Mouse (Mus musculus) embryonic facial prominence, embryonic 10.5 days (tissue): Measurements from ENCODE around the gene Fam214a. TPM values are rescaled to one million over a fixed set of nuclear protein-coding genes. Genes with fewer than 3 reads are reported as not detected.
"Not testable (repeated sequence)": the region's sequence is repeated elsewhere in the genome, so short reads cannot be mapped to it uniquely, and the experiment has no call there.

Experiments
- DNase-seq: peaks from one replicate; pipeline ENCODE4 v3.0.0-alpha.2; 2017; ENCODE audit warnings: low spot score
- H3K27ac ChIP-seq: fragments of 300-500 bp; sonication (generic); replicated peaks from 2 replicates; pipeline ENCODE4 v1.5.1; 2016; ENCODE audit warnings: mild to moderate bottlenecking
- H3K27me3 ChIP-seq: fragments of 300-500 bp; sonication (generic); replicated peaks from 2 replicates; pipeline ENCODE4 v1.6.1; 2016; ENCODE audit warnings: low read depth, mild to moderate bottlenecking; ENCODE audit not compliant: poor library complexity, severe bottlenecking
- H3K36me3 ChIP-seq: fragments of 300-500 bp; sonication (generic); replicated peaks from 2 replicates; pipeline ENCODE4 v1.6.1; 2016; ENCODE audit warnings: mild to moderate bottlenecking, moderate library complexity
- H3K4me1 ChIP-seq: fragments of 300-500 bp; sonication (generic); 2 replicates; pipeline ENCODE4 v1.6.1; 2016
- H3K4me3 ChIP-seq: fragments of 300-500 bp; sonication (generic); 2 replicates; pipeline ENCODE4 v1.5.1; 2016; ENCODE audit warnings: mild to moderate bottlenecking, moderate library complexity
- H3K9me3 ChIP-seq: fragments of 300-500 bp; sonication (generic); 2 replicates; pipeline ENCODE4 v1.6.1; 2016; ENCODE audit warnings: mild to moderate bottlenecking
- WGBS: fragments of 180-500 bp; shearing (Covaris S2); methylation state at CpG from one replicate; pipeline ENCODE4 v1.1.7; 2016; 5-methylcytosine and 5-hydroxymethylcytosine counted together
- polyA plus RNA-seq: library from polyadenylated mRNA; unstranded; fragments of >200 nt; fragmentation: Nextera tagmentation; extraction: Ambion mirVana; gene quantifications from 2 replicates; pipeline ENCODE4 v1.2.1, GENCODE M21; 2016

Fam214a gene
- polyA plus RNA-seq, 1 experiment from 2014 or later, result 8.6 TPM

DNA sequence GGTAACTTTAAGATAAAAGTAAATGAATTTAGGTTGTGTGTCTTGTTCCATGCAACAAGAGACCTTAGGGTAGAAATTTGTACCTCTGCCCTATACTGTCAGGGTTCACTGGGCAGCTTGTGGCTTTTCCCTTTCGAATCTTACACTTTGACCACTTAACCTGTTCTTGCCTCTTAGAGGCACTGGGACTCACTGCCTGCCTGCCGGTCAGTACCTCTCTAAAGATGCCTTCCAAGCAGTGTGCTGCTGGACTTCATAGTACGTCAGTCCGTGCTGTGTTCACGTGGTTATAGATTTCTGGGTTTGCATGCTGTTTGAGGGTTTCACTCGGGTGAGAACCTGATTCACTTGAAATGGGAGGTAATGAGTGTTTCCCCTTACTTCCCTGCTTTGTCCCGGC is 22.7 kb downstream of the Fam214a start:
- H3K27ac ChIP-seq, result peak overlapping the region; percentile 85
- H3K36me3 ChIP-seq, result no peaks in the 10 kb centered on the region
- H3K9me3 ChIP-seq, result no peaks in the 10 kb centered on the region
- H3K4me3 ChIP-seq, result peak overlapping the region; percentile 65
- peaks cover 7% of the 10 kb centered on the region; the same call in 1 of the 2 replicates for H3K27me3 ChIP-seq
- H3K4me1 ChIP-seq, result peaks cover 24% of the 10 kb centered on the region
- peak; percentile 27 for DNase-seq
- 17% methylated on average over 7 of the region's 7 CpGs for WGBS

DNA sequence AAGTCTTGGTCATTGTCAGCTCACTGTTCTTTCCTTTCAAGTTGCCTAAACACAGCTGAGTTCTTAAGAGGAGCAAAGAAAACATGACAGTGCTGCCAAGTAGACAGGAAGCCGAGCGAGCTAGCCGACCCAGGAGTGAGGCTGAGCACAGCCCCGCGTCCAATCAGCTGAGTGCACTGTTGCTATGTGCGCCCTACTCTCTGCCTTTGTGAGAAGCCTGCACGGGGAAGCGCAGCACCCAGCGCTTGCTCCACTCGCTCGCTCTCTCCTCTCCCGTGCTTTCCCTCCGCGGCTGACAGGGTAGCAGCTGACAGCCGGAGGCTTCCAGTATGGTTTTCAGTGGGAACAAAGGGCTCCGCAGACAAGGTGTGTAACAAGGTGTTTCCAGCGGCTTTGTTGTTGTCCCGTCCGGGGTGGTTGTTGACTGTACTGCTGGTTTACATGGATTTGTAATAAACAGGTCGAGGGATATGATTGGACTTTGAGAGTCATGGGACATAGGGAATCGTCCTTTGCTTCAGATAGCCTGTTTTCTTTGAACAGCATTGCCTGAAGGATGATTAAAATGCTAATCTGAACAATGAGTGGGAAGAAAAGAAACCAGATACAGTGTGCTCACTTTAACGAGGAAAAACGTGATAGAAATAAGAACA is 23.4 kb downstream of the Fam214a start:
- no peaks in the 10 kb centered on the region for H3K9me3 ChIP-seq
- whole genome bisulfite sequencing, result under 1% methylated on average over 23 of the region's 23 CpGs
- peaks cover 24% of the 10 kb centered on the region for H3K4me1 ChIP-seq
- H3K27ac ChIP-seq, result peak overlapping the region; percentile 85
- peak overlapping the region; percentile 65 for H3K4me3 ChIP-seq
- H3K36me3 ChIP-seq, result no peaks in the 10 kb centered on the region
- H3K27me3 ChIP-seq, result peaks cover 7% of the 10 kb centered on the region; the same call in 1 of the 2 replicates
- peak; percentile 90 for DNase-seq

DNA sequence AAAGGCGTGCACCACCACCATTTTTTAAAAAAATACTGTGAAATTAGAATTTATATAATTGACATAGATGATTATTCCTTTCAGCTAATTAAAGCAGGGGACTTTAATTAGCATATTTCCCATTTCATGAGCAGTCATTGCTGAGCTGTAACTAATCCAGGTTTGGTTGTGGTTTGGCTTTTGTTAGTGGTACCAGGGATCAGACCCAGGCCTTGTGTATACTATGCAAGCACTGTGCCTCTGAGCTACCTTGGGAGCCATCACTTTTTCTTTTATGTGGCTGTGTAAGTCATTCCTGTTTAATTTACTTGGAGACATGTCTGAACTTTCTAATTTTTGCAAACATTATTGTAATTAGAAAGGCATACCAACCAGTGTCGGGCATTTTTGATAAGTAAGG is 24.6 kb downstream of the Fam214a start:
- no peak overlapping the region for H3K4me3 ChIP-seq
- 86% methylated on average over 2 of the region's 2 CpGs for WGBS

DNA sequence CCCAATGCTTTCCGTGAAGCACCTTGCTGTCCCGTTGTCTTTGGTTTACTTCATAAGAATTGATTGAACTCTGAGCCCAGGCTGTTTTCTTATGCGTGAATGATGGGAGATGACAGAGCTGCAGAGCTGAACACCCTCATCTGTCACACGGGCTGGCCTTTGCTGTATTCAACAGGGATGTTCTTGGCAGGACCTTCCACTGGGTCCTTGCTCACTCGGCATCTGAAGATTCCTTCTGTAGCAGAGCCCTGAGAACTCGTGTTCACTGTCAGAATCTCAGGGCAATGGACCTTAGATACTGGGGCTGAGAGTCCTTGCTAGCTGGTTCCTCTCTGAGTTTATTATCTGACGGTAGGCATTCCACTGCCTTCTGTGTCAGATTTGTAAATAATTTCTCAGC is 25.3 kb downstream of the Fam214a start:
- no peak for DNase-seq
- Histone ChIP-seq H3K36me3 (no peaks in the 10 kb centered on the region), H3K4me3 (no peak overlapping the region), H3K4me1 (peaks cover 33% of the 10 kb centered on the region), H3K27ac (no peak overlapping the region), H3K27me3 (peaks cover 7% of the 10 kb centered on the region; the same call in 1 of the 2 replicates), H3K9me3 (no peaks in the 10 kb centered on the region)
- WGBS, result 79% methylated on average over 7 of the region's 7 CpGs

More for the DNA sequence above, 24.6 kb downstream of the Fam214a start:
- Histone ChIP-seq H3K27me3 (peaks cover 7% of the 10 kb centered on the region; the same call in 1 of the 2 replicates), H3K36me3 (no peaks in the 10 kb centered on the region), H3K4me1 (peaks cover 31% of the 10 kb centered on the region), H3K27ac (no peak overlapping the region), H3K9me3 (no peaks in the 10 kb centered on the region)
- DNase-seq, result no peak

DNA sequence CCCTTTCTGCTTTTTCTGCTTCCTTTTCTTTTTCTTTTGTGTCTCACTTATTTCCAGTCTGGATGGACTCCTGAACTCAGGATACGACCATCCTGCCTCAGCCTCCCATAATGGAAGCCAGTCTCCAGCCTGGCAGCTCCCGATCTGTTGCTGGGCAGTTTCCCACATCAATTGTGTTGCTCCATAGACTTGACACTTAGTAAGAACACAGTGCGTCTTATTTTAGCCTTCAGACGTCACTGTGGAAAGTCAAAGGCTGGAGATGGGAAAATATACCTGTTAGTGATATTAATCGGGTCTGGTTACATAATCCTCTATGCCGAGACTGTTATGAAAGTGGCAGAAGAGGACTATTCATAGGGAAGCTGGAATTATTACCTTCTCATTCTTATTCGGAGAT is 26.2 kb downstream of the Fam214a start:
- no peaks in the 10 kb centered on the region for H3K36me3 ChIP-seq
- 91% methylated on average over 7 of the region's 7 CpGs for WGBS
- DNase-seq, result no peak

DNA sequence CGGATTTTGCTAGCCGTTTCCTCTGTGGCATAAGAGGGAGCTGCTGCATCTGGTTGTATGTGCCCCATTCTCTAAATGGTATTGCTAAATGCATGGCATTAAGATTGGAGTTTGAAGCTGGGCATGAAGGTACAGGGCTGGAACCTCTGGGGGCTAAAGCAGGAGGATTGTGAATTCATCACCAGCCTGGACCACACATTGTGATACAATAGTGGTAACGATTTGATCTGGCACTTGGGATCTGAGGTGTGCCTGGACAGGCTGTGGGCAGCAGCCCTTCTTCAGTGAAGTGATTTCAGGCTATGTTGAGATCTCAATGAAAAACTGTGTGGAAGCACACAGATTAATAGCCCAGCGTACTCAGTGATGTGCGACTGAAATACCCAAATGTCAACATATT is 26.7 kb downstream of the Fam214a start:
- Histone ChIP-seq H3K36me3 (no peaks in the 10 kb centered on the region), H3K4me3 (no peak overlapping the region)
- WGBS, result 84% methylated on average over 5 of the region's 5 CpGs

More for the DNA sequence above, 26.2 kb downstream of the Fam214a start:
- Histone ChIP-seq H3K27ac (no peak overlapping the region), H3K4me3 (no peak overlapping the region), H3K4me1 (peaks cover 33% of the 10 kb centered on the region), H3K27me3 (peaks cover 7% of the 10 kb centered on the region; the same call in 1 of the 2 replicates), H3K9me3 (no peaks in the 10 kb centered on the region)

DNA sequence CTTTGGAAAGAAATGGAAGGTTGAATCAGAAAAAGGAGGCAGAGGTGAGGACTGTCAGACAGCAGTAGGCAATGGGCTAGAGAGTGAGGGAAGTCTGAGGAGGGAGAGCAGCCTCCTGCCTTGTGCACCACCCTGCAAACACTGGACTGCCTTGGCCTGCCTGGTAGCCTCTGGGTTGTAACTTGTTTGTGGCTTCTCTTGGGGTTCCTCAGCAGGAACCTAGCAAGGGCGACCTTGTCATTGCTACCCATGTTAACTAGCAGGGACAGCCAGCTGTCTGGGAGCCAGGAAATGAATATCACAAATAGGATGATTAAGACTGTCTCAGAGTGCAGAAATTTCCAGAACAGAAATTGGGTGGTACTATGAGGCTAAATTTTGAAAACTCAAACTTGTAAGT is 27.2 kb downstream of the Fam214a start:
- H3K27ac ChIP-seq, result no peak overlapping the region
- H3K9me3 ChIP-seq, result no peaks in the 10 kb centered on the region
- peaks cover 7% of the 10 kb centered on the region; the same call in 1 of the 2 replicates for H3K27me3 ChIP-seq
- DNase-seq, result no peak
- H3K4me1 ChIP-seq, result peaks cover 26% of the 10 kb centered on the region
- H3K36me3 ChIP-seq, result no peaks in the 10 kb centered on the region
- no peak overlapping the region for H3K4me3 ChIP-seq
- WGBS, result 86% methylated on average over 1 of the region's 1 CpGs

More for the DNA sequence above, 26.7 kb downstream of the Fam214a start:
- Histone ChIP-seq H3K27me3 (peaks cover 7% of the 10 kb centered on the region; the same call in 1 of the 2 replicates), H3K4me1 (peaks cover 31% of the 10 kb centered on the region), H3K27ac (no peak overlapping the region), H3K9me3 (no peaks in the 10 kb centered on the region)
- DNase-seq, result no peak

DNA sequence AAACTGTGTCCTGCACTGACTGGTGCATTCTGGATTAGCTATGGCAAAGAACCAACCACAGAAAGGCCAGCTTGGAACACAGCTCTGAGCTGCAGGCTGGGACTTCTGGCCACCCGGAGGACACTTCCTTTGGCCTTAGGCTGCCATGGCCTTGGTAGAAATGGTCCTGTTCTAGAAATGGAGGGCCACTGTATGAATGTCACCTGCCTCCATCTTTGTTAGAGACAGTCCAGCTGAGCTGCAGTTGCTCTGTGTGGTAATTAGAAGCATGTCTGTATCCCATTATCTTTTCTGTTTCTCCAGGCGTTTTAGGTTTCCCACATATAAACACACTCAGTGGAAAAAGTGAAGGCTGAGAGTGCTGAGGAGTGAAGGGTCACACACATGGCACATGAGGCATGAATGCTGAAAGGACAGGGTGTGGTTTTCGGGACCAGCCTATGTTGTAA is 29.0 kb downstream of the Fam214a start:
- H3K27ac ChIP-seq, result no peak overlapping the region
- peaks cover 7% of the 10 kb centered on the region; the same call in 1 of the 2 replicates for H3K27me3 ChIP-seq
- DNase-seq, result no peak
- no peaks in the 10 kb centered on the region for H3K9me3 ChIP-seq
- no peak overlapping the region for H3K4me3 ChIP-seq
- WGBS, result 54% methylated on average over 3 of the region's 3 CpGs
- peaks cover 22% of the 10 kb centered on the region for H3K4me1 ChIP-seq
- H3K36me3 ChIP-seq, result no peaks in the 10 kb centered on the region

DNA sequence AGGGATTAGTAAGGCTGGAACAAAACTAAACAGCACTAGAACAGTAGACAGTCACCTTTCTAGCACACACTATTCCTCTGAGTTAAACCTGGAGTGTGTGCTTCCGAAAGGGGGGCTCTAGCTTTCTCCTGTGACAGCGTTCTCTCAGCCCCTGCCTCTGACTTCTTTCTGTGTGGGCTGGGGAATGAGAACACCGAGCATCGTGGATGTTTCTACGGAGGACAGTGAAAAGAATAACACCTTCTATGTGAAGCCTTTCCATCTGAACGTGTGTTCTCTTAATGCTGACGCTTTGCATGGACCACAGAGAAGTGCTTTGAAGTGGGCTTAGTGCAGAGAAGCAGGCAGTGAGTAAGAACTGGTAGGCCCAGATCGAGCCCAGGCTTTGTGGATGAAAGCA is 29.5 kb downstream of the Fam214a start:
- DNase-seq, result no peak
- Histone ChIP-seq H3K4me1 (peaks cover 24% of the 10 kb centered on the region), H3K36me3 (no peaks in the 10 kb centered on the region), H3K27ac (no peak overlapping the region), H3K4me3 (no peak overlapping the region), H3K27me3 (peaks cover 7% of the 10 kb centered on the region; the same call in 1 of the 2 replicates), H3K9me3 (no peaks in the 10 kb centered on the region)
- 80% methylated on average over 8 of the region's 8 CpGs for WGBS

DNA sequence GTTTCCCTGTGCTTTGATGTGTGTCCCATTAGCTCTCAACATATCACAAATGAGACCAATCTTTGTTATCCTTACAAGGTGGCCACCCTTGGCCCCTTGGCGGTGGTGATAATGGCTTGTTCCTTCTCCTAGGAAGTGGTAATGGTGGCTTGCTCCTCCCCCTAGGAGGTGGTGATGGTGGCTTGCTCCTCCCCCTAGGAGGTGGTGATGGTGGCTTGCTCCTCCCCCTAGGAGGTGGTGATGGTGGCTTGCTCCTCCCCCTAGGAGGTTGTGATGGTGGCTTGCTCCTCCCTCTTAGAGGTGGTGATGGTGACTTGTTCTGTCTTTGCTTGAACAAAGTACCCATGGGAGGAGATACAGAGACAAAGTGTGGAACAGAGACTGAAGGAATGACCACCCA is 30.0 kb downstream of the Fam214a start:
- H3K4me1 ChIP-seq, result peaks cover 26% of the 10 kb centered on the region
- not testable (repeated sequence) for H3K27me3 ChIP-seq, H3K9me3 ChIP-seq, H3K36me3 ChIP-seq, H3K27ac ChIP-seq, DNase-seq, H3K4me3 ChIP-seq
- 80% methylated on average over 1 of the region's 1 CpGs for WGBS

DNA sequence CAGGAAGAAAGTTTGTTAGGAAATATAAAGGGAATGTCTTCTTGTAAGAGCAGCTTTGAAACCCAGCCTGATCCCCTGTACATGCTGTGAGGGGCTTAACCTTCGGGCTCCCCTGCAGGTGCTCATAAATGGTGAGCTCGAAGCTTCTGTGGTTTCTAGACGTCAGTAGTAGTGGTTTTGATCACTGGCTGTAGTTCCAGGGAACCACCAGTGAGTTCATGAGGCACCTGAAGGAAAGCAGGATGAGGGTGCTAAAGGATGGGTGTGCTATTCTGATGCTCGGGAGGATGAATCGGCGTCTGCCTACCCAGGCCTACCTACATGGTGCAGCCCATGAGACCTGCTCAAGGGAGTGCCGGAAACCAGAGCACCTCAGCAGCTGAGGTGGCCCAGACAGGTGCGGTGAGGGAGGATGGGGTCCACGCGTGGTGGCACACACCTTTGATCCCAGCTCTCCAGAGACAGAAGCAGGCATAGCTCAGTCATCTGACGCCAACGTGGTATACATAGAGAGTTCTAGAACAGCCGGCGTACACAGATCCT is 32.6 kb downstream of the Fam214a start:
- WGBS, result 83% methylated on average over 14 of the region's 14 CpGs
- Histone ChIP-seq H3K27me3 (no peaks in the 10 kb centered on the region), H3K4me1 (peaks cover 26% of the 10 kb centered on the region), H3K4me3 (no peak overlapping the region), H3K27ac (no peak overlapping the region), H3K36me3 (no peaks in the 10 kb centered on the region), H3K9me3 (no peaks in the 10 kb centered on the region)
- no peak for DNase-seq

DNA sequence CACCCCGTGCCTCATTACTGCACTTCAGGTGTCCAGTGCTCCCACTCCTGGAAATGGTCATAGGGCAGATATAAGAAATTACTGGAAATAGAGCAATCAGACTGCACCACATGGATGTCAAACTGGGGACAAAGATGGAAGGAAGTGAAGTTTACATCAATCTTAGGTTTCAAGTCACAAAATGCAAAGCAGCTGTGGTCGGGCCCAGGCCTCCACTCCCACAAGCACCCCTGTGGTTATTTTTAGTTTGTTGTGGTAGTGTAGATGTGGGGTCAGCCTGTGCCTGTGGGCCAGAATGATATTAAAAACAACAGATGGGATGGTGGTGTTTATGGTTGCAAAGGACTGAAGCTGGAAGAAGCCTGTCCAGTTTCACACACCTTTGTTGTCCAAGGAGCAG is 33.1 kb downstream of the Fam214a start:
- no peaks in the 10 kb centered on the region for H3K36me3 ChIP-seq
- H3K27ac ChIP-seq, result no peak overlapping the region
- H3K9me3 ChIP-seq, result no peaks in the 10 kb centered on the region
- 59% methylated on average over 2 of the region's 2 CpGs for WGBS
- H3K4me3 ChIP-seq, result no peak overlapping the region
- H3K4me1 ChIP-seq, result peaks cover 26% of the 10 kb centered on the region
- no peaks in the 10 kb centered on the region for H3K27me3 ChIP-seq
- no peak for DNase-seq

DNA sequence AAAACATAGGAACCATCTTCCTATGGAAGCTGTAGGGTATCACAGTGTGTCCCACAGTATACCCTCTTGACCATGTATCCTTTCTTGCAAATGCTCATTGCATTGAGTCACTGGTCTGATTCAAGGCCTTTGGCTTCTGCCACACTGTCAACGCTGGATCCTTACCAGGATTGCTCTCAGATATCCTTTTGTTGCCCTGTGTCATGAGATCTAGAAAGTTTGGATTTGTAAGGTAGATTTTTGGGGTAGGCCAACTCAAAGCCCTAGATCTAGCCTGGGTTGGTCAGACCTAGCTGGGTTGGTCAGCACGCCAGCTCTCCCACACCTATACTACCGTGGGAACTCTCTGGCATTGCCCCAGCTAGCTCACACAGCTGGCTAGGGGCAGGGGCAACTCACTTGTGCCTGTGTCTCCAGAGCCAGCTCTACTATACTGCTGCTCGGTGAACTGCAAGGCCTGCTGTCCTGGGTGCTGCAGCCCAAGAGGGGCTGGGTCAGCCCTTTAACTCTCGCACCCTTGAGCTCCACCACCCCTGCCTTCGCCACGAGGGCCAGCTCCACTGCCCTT is 36.3 kb downstream of the Fam214a start:
- no peaks in the 10 kb centered on the region for H3K27me3 ChIP-seq
- H3K4me3 ChIP-seq, result no peak overlapping the region
- H3K36me3 ChIP-seq, result no peaks in the 10 kb centered on the region
- WGBS, result 90% methylated on average over 7 of the region's 7 CpGs
- H3K4me1 ChIP-seq, result peaks cover 17% of the 10 kb centered on the region
- H3K9me3 ChIP-seq, result no peaks in the 10 kb centered on the region
- no peak for DNase-seq
- H3K27ac ChIP-seq, result no peak overlapping the region
